Mouse (Mus musculus) cerebellum, adult (tissue): Measurements from ENCODE around the gene Tshz2.
"Not testable (repeated sequence)": the region's sequence is repeated elsewhere in the genome, so short reads cannot be mapped to it uniquely, and the experiment has no call there.

Experiments
- ATAC-seq: cut with Nextera tagmentation; 2 replicates; pipeline ENCODE4 v1.9.2; 2017; ENCODE audit warnings: mild to moderate bottlenecking, moderate library complexity, mixed read lengths; ENCODE audit not compliant: insufficient number of reproducible peaks, low FRiP score, low TSS enrichment

Gene Tshz2

DNA sequence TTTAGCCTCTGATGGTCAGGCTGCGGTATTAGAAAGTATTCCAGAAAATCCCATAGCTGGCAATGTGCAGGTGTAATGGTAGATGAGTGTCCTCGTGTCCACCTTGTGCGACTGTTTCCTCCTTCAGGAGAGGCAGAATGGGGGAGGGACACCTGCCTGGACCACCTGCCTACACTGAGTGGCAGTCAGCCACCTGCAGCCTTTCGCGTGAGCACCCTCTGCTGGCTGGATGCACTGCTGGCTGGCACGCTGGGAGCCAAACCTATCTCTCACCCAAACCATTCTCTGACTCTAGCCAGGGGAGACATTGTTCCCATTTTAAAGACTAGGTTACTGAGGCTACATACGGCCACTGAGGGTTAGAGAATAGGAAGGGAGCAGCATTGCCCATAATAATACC lies 216.3 kb downstream of the Tshz2 start:
- ATAC-seq = no peak

- ATAC-seq = no peak
Measured at GRCm38 (mm10) chr2:169849541-169849940, 216.7 kb downstream of the Tshz2 start.

DNA sequence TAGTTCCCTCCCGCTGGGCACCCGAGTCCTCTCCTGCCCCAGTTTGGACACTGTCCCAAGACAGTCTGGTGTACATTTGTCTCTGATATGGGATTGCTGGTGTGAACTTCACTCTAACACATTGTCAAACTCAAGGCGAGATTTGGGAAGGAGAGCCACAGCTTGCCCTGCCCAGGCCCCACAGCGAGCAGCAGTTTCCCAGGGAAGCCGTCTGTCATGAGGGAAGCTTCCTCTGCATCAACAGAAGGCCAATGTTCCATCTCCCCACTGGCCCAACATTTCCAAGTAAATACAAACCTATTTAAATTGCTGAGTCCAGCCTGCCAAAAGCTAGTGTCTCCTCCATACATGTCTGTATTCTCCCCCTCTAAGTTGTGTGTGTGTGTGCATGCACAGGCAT lies 218.8 kb downstream of the Tshz2 start:
- ATAC-seq = no peak

- ATAC-seq = no peak
Measured at GRCm38 (mm10) chr2:169854491-169854890, 221.7 kb downstream of the Tshz2 start.

- not testable (repeated sequence) for ATAC-seq
Measured at GRCm38 (mm10) chr2:169857041-169857440, 224.2 kb downstream of the Tshz2 start.

DNA sequence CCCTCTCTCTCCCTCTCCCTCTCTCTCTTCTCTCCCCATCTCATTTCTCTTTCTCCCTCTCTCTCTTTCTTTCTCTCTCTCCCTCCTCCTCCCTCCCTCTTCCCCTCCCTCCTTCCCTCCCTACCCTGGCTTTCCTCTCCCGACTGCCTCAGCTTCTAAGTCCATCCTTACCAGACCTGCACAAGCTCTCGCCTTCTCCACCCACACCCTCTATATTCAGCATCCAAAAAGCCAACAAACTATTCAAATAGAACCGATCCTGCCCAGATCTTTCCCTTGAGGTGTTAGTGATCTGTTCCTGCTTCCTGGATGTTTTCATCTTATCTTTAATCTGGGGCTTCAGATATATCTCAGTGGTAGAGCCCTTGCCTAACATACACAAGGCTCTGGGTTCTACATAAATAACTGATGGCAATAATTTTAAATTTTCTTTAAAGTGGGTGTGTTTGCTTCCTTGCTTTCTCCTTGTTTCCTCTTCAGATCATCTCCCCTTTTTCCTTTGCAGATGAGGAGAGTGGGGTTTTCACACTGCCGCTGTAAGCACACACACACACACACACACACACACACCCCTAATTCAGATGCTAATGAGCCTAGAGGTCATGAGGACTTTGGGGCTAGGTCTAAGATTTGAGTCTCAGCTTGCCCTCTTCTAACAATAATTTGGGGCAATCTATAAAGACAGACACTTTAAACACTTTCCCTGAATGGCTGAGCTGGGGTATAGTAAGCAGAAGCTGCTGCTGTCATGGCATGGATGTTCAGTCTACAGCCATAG lies 226.5 kb downstream of the Tshz2 start:
- no peak for ATAC-seq

DNA sequence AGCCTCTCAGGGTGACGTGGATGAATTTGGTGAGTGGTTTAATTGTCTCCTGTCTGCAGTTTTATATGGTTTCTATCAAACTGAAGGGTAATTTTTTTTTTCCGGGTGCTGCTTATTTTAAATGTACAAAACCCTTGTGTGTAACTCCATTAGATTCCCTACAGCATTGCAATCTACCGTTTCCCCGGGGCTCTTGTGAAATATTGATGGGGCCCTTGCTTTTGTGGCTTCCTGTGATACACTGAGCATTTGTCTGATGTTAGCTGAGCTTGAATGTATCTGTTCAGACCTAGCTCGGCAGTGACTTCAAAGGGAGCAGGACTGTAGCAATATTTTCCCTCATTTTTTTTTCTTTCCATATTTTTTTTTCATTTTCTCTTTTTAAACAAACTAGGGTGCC lies 228.1 kb downstream of the Tshz2 start:
- no peak for ATAC-seq

DNA sequence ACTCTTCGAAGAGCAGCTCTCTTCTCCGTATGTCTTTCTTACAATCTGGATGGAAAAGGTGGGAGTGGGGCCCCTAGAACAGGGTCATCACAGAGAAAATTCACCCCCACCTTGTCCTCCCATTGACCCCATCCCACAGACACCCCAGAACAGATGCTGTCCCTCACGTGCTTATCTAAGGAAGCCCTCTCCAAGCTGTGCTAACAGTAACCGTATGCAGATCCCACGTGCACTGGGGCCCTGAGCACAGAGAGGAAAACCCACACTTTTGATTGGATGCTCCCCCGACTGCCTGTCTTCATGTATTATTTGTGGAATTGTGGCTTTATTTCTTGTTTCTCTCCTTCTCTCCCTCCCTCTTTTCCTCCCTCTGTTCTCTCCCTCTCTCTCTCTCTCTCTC lies 229.9 kb downstream of the Tshz2 start:
- no peak for ATAC-seq

- ATAC-seq = no peak
Measured at GRCm38 (mm10) chr2:169869468-169869867, 236.7 kb downstream of the Tshz2 start.

GRCm38 (mm10) chr2:169870503-169870902 lies 237.7 kb downstream of the Tshz2 start:
- ATAC-seq = no peak

DNA sequence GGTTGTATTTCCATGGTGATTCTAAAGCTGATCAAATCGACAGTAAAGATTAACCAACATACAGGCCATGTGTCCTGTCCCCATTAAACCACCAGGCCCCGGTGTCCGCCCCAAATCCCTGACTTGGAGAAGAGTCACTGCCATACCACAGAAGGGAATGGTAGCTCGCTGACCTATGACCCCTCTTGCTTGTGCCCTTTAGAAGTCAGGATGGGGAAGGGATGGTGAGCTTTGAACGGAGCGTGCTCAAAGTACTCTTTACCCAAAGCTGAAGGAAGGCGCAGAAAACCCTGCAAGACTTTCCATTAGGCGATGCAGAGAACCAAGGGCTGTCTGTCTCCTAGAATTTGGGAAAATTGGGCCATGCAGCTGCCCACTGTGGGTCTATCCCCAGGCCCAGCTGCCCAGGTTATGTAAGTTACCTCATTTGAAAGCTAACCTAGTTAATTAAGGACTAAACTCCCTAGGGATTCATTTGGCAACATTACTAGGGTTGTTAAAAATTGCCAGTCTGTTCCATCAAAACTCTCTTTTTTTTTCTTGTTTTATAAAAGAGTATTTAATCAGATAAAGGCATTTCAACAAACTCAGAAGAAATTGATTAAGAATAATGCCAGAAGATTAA lies 238.7 kb downstream of the Tshz2 start:
- no peak for ATAC-seq

- no peak for ATAC-seq
Measured at GRCm38 (mm10) chr2:169873442-169873841, 240.6 kb downstream of the Tshz2 start.

- no peak for ATAC-seq
Measured at GRCm38 (mm10) chr2:169887921-169888320, 255.1 kb downstream of the Tshz2 start.

DNA sequence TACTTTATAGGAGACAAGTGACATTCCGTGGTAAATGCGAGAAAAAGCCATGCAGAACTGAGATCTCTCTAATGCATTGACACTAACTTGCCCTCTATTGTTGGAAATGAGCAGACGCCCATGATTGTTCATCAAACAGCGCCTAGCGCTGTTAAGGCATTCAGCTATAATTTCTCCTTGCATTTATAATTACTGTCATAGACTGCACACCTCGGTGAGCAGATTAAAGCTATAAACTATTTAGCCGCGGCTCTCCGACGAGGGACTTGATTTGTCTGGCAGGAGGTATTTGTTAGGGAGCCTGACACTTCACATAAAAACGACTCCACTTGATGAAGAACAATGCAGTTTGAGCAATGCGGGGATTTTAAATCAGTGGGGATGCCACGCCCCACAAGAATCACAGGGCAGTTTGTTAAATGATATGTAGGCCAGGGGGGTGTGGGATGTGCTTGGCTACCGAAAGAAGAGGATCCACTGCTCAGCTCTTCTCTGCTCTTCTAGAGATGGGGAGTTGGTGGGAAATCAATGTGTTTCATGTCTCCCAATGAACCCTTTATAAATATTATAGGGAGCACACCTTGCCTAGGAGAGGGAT lies 259.7 kb downstream of the Tshz2 start:
- no peak for ATAC-seq

DNA sequence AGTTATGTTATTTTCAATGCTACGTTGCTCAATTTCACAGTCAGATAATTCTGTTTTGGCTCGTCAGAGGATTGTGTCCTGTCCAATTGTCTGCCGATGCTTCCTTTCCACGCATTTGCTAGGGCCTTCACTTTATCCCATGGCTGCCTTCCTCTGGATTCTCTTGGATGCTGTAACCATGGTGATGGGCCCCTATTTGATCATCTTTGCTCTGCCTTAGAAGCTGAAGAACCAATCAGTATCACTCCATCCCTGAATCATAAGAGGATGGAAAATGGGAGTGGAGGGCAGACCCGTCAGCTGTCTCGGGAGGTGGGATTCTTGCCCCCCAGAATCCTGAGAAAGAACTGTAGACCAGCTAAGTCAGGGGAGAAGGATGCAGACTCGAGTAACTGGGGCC lies 270.1 kb downstream of the Tshz2 start:
- no peak for ATAC-seq

DNA sequence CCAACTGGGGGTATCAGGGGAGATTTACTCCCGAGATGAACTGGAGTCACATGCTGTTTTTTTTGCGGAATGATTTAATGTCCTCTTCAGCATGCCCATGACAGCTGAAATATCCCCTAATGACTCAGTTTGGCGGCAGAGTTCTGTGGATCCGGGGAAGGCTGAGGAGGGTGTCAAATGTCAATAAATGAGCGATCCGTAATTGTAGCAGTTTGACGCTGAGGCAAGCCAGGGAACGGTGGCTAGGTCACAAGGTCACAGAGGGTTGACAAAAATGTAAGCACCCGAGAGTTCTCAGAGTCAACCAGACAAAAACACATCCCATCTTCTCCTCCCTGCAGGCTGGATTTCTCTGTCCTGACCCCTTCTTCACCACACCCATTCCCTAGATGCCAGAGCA lies 273.6 kb downstream of the Tshz2 start:
- no peak for ATAC-seq

- ATAC-seq = no peak
Measured at GRCm38 (mm10) chr2:169907979-169908378, 275.2 kb downstream of the Tshz2 start.

DNA sequence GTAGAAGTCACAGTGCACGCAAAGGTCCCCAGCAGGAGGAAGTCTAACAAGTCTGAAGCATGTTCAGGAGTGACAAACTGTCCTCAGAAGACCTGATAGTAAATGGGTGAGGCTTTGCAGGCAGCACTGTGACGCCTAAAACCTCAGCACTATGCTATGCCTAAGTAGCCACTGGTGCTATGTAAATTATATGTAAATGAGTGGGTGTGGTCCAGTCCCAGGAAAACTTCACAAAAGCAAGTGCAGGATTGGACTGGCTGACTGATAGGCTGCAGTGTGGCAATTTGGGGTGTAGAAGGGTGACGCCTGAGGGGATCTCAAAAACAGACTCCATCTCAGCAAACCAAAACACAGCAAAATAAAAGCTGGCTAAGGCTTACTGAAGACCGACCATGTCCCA lies 277.8 kb downstream of the Tshz2 start:
- ATAC-seq = no peak

- no peak for ATAC-seq
Measured at GRCm38 (mm10) chr2:169912826-169913225, 280.0 kb downstream of the Tshz2 start.

GRCm38 (mm10) chr2:169914903-169915302 lies 282.1 kb downstream of the Tshz2 start:
- no peak for ATAC-seq

DNA sequence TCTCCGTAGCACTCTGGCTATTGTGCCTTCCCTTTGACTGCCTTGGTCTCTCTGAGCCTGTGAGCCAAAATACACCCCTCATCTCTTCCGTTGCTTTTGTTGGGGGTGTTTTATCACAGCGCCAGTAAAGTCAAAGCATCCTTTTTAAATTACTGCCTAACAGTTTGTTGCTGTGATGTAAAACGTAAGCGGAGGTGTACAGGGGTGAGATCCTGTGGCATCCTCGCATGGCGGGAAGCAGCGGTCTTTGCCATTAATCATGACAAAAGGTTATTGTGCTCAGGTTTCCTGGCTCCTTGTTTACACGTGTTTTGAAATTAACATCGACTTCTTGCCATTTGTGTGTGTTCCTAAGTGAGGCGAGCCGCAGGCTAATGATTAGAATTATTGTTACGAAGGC lies 282.5 kb downstream of the Tshz2 start:
- ATAC-seq = no peak
